Mouse (Mus musculus) bone marrow, adult 2 months (tissue): Measurements from ENCODE around the gene Amdhd2. TPM values are rescaled to one million over a fixed set of nuclear protein-coding genes. Genes with fewer than 3 reads are reported as not detected.
A peak's percentile ranks its signal among the peaks of the same experiment; 100 is the strongest.

Experiments used
- H3K27ac ChIP-seq: fragments of 200-500 bp; 2 replicates; pipeline ENCODE4 v1.5.1; 2012; ENCODE audit warnings: low read depth, mild to moderate bottlenecking, control low read depth, inconsistent platforms, low read length; ENCODE audit not compliant: control insufficient read depth, poor library complexity, insufficient read depth
- H3K4me1 ChIP-seq: fragments of 200-500 bp; 2 replicates; pipeline ENCODE4 v1.6.1; 2011; ENCODE audit warnings: low read length; ENCODE audit not compliant: control insufficient read depth, insufficient read depth
- H3K4me3 ChIP-seq: fragments of 200-500 bp; replicated peaks from 2 replicates; pipeline ENCODE3; 2011; ENCODE audit warnings: mild to moderate bottlenecking, low read depth, low read length, control low read depth; ENCODE audit not compliant: control insufficient read depth
- CTCF ChIP-seq: fragments of 200-500 bp; IDR thresholded peaks from 2 replicates; pipeline ENCODE4 v1.5.1; 2011; ENCODE audit warnings: low read length, control low read depth; ENCODE audit not compliant: control insufficient read depth, insufficient read depth
- POLR2A ChIP-seq: fragments of 200-500 bp; IDR thresholded peaks from 2 replicates; pipeline ENCODE4 v1.6.1; 2011; ENCODE audit warnings: low read depth, mild to moderate bottlenecking, control low read depth, low read length, borderline replicate concordance; ENCODE audit not compliant: control insufficient read depth
- WGBS: fragments of 180-500 bp; shearing (Covaris S2); methylation state at CpG from one replicate; pipeline ENCODE4 v1.1.7; 2018; 5-methylcytosine and 5-hydroxymethylcytosine counted together
- polyA plus RNA-seq: library from polyadenylated mRNA; stranded (reverse); fragments of >200 nt; gene quantifications from 2 replicates; pipeline ENCODE4 v1.2.4, GENCODE M21; 2011; ENCODE audit warnings: low replicate concordance; ENCODE audit not compliant: missing spikeins, insufficient read depth, insufficient read length

Amdhd2 gene
- polyA plus RNA-seq, 1 experiment, result 57.8 TPM

GRCm38 (mm10) chr17:24207768-24208640 is 44.4 kb upstream of the Amdhd2 start:
- WGBS, result 88% methylated on average over 34 of the region's 34 CpGs
- Histone ChIP-seq H3K27ac (no peak overlapping the region; the same call in 1 of the 2 replicates), H3K4me1 (peaks cover 9% of the 10 kb centered on the region), H3K4me3 (no peak overlapping the region)
- TF ChIP-seq CTCF (no peak), POLR2A (no peak)

GRCm38 (mm10) chr17:24206451-24207351 is 43.1 kb upstream of the Amdhd2 start:
- WGBS, result 5% methylated on average over 62 of the region's 62 CpGs
- Histone ChIP-seq H3K4me1 (peaks cover 9% of the 10 kb centered on the region), H3K4me3 (peak overlapping the region; percentile 3), H3K27ac (no peak overlapping the region)
- no peak for TF ChIP-seq CTCF
- TF ChIP-seq POLR2A, result peak; percentile 14; the same call in 1 of the 2 replicates

GRCm38 (mm10) chr17:24205908-24206361 is 42.4 kb upstream of the Amdhd2 start:
- H3K4me3 ChIP-seq, result peak overlapping the region; percentile 65
- peak overlapping the region; percentile 46 for H3K27ac ChIP-seq
- WGBS, result 5% methylated on average over 15 of the region's 15 CpGs
- TF ChIP-seq POLR2A (no peak), CTCF (no peak)
- peaks cover 7% of the 10 kb centered on the region for H3K4me1 ChIP-seq

- WGBS, result 1% methylated on average over 65 of the region's 65 CpGs
- Histone ChIP-seq H3K4me1 (peaks cover 7% of the 10 kb centered on the region), H3K4me3 (peak within 1 kb of the TSS; percentile 65), H3K27ac (peak within 1 kb of the TSS; percentile 46)
- TF ChIP-seq CTCF (no peak), POLR2A (peak; percentile 15; the same call in 1 of the 2 replicates)
Observed at GRCm38 (mm10) chr17:24205284-24205888, 41.8 kb upstream of the Amdhd2 start, which contains the start of gene Tbc1d24. Tbc1d24 (minus strand) TSS chr17:24205562.

GRCm38 (mm10) chr17:24204846-24205245 is 41.3 kb upstream of the Amdhd2 start:
- no peak for TF ChIP-seq CTCF
- TF ChIP-seq POLR2A, result no peak
- Histone ChIP-seq H3K27ac (peak overlapping the region; percentile 46; the same call in 1 of the 2 replicates), H3K4me1 (peaks cover 7% of the 10 kb centered on the region), H3K4me3 (peak overlapping the region; percentile 65)
- 3% methylated on average over 7 of the region's 7 CpGs for WGBS

- 64% methylated on average over 3 of the region's 3 CpGs for WGBS
Observed at GRCm38 (mm10) chr17:24203611-24204534, 40.3 kb upstream of the Amdhd2 start.

GRCm38 (mm10) chr17:24203068-24203467 is 39.5 kb upstream of the Amdhd2 start:
- Histone ChIP-seq H3K4me1 (peaks cover 7% of the 10 kb centered on the region), H3K27ac (0 out of 2 replicates have a peak overlapping the region, but pooled peaks have one; percentile 15), H3K4me3 (no peak overlapping the region)
- WGBS, result 56% methylated on average over 4 of the region's 4 CpGs
- no peak for TF ChIP-seq POLR2A
- no peak for TF ChIP-seq CTCF

More at GRCm38 (mm10) chr17:24203611-24204534, 40.3 kb upstream of the Amdhd2 start:
- H3K4me1 ChIP-seq, result peaks cover 7% of the 10 kb centered on the region
- no peak overlapping the region for H3K27ac ChIP-seq
- TF ChIP-seq POLR2A (no peak), CTCF (no peak)
- no peak overlapping the region for H3K4me3 ChIP-seq
